Mouse (Mus musculus) bone marrow macrophage, adult 2 months (primary cell): ENCODE results near the gene Kif2b.

Source experiments
- CTCF ChIP-seq: IDR thresholded peaks from 2 replicates; pipeline ENCODE4 v1.5.1; 2012; ENCODE audit warnings: low read depth, mild to moderate bottlenecking, low read length, moderate library complexity
- POLR2A ChIP-seq: IDR thresholded peaks from 2 replicates; pipeline ENCODE4 v1.6.1; 2012; ENCODE audit warnings: mild to moderate bottlenecking, low read depth, low read length, borderline replicate concordance

- no peak for TF ChIP-seq CTCF
- TF ChIP-seq POLR2A: no peak
These were observed 2.9 kb downstream of the Kif2b start for GRCm38 (mm10) chr11:91574477-91574876.
